ENCODE assay signal across 10 mouse cellular contexts in genomic region chr4:59187289-59187688, GRCm38 (mm10). TPM values are rescaled to one million over a fixed set of nuclear protein-coding genes. Genes with fewer than 3 reads are reported as not detected.
DNase-seq lines count a peak whose midpoint lies in the region; ATAC-seq lines count a peak whose summit lies in the region.
"Had no signal": no experiment of that assay in that cellular context is flagged by ENCODE, and none has a peak within 500 bp of the region (broad histone marks: within the 10 kb centered on the region; RNA-seq: fewer than 3 reads in every experiment).

No protein-coding gene starts in this region.

- ATAC-seq in forebrain, embryonic 11.5 days (replicated peaks; ENCODE audit: low FRiP score): no peak
- ATAC-seq in forebrain, embryonic 16.5 days: no peak
- ATAC-seq in midbrain, embryonic 11.5 days (ENCODE audit: low FRiP score): no peak
- ATAC-seq in midbrain, embryonic 16.5 days: no peak

- no peaks in the 10 kb centered on the region for H3K36me3 ChIP-seq in forebrain, embryonic 11.5 days (ENCODE audit: control insufficient read depth, insufficient read depth, low read length)
- H3K36me3 ChIP-seq in forebrain, embryonic 16.5 days (ENCODE audit: control insufficient read depth, insufficient read depth): no peaks in the 10 kb centered on the region
- H3K36me3 ChIP-seq in midbrain, embryonic 11.5 days (ENCODE audit: control insufficient read depth, insufficient read depth, low read length): no peaks in the 10 kb centered on the region
- no peaks in the 10 kb centered on the region for H3K36me3 ChIP-seq in midbrain, embryonic 16.5 days (ENCODE audit: control insufficient read depth, insufficient read depth, low read length)

- no peaks in the 10 kb centered on the region for H3K27me3 ChIP-seq in forebrain, embryonic 11.5 days (ENCODE audit: control insufficient read depth, insufficient read depth, low read length)
- H3K27me3 ChIP-seq in forebrain, embryonic 16.5 days (replicated peaks; ENCODE audit: control insufficient read depth, insufficient read depth, low read length): no peaks in the 10 kb centered on the region
- H3K27me3 ChIP-seq in midbrain, embryonic 11.5 days (ENCODE audit: control insufficient read depth, insufficient read depth, low read length): no peaks in the 10 kb centered on the region
- H3K27me3 ChIP-seq in midbrain, embryonic 16.5 days (ENCODE audit: control insufficient read depth, insufficient read depth, low read depth, low read length): no peaks in the 10 kb centered on the region

- H3K27ac ChIP-seq in forebrain, embryonic 11.5 days (ENCODE audit: low read depth, low read length): no peak overlapping the region
- no peak overlapping the region for H3K27ac ChIP-seq in forebrain, embryonic 16.5 days (ENCODE audit: low read length)
- no peak overlapping the region for H3K27ac ChIP-seq in midbrain, embryonic 11.5 days (ENCODE audit: low read depth, low read length)
- H3K27ac ChIP-seq in midbrain, embryonic 16.5 days (ENCODE audit: low read length): no peak overlapping the region
- H3K27ac ChIP-seq: macrophage had no signal

- H3K4me3 ChIP-seq in forebrain, embryonic 11.5 days (ENCODE audit: low read depth, low read length): no peak overlapping the region
- no peak overlapping the region for H3K4me3 ChIP-seq in forebrain, embryonic 16.5 days (replicated peaks; ENCODE audit: low read length)
- H3K4me3 ChIP-seq in midbrain, embryonic 11.5 days (ENCODE audit: low read depth, low read length): no peak overlapping the region
- no peak overlapping the region for H3K4me3 ChIP-seq in midbrain, embryonic 16.5 days (ENCODE audit: low read depth, low read length)

- no peak overlapping the region for H3K9ac ChIP-seq in forebrain, embryonic 11.5 days (ENCODE audit: low read length)
- H3K9ac ChIP-seq in forebrain, embryonic 16.5 days (replicated peaks; ENCODE audit: low read depth, low read length): no peak overlapping the region
- H3K9ac ChIP-seq in midbrain, embryonic 11.5 days (ENCODE audit: low read length): no peak overlapping the region
- no peak overlapping the region for H3K9ac ChIP-seq in midbrain, embryonic 16.5 days (ENCODE audit: low read depth, low read length)

- H3K4me1 ChIP-seq in forebrain, embryonic 11.5 days (replicated peaks; ENCODE audit: control insufficient read depth, insufficient read depth, low read length): no peaks in the 10 kb centered on the region
- H3K4me1 ChIP-seq in forebrain, embryonic 16.5 days (replicated peaks; ENCODE audit: control insufficient read depth, insufficient read depth, low read length): peaks cover 13% of the 10 kb centered on the region
- no peaks in the 10 kb centered on the region; the same call in 1 of the 2 replicates for H3K4me1 ChIP-seq in midbrain, embryonic 11.5 days (ENCODE audit: control insufficient read depth, insufficient read depth, low read length)
- H3K4me1 ChIP-seq in midbrain, embryonic 16.5 days (ENCODE audit: control insufficient read depth, insufficient read depth, low read length): peaks cover 8% of the 10 kb centered on the region

- H3K4me2 ChIP-seq in forebrain, embryonic 11.5 days (ENCODE audit: low read depth, low read length, severe bottlenecking): no peak overlapping the region
- no peak overlapping the region for H3K4me2 ChIP-seq in forebrain, embryonic 16.5 days (ENCODE audit: low read length)
- no peak overlapping the region for H3K4me2 ChIP-seq in midbrain, embryonic 11.5 days
- H3K4me2 ChIP-seq in midbrain, embryonic 16.5 days (ENCODE audit: low read length): no peak overlapping the region

- 24% methylated on average over 3 of the region's 3 CpGs for WGBS in forebrain, embryonic 11.5 days
- 21% methylated on average over 3 of the region's 3 CpGs for WGBS in forebrain, embryonic 16.5 days
- WGBS in midbrain, embryonic 11.5 days: 31% methylated on average over 3 of the region's 3 CpGs
- WGBS in midbrain, embryonic 16.5 days: 20% methylated on average over 3 of the region's 3 CpGs

- H3K9me3 ChIP-seq in forebrain, embryonic 11.5 days (ENCODE audit: control insufficient read depth, low read length): no peaks in the 10 kb centered on the region
- H3K9me3 ChIP-seq in forebrain, embryonic 16.5 days (ENCODE audit: control insufficient read depth, low read length): no peaks in the 10 kb centered on the region
- no peaks in the 10 kb centered on the region for H3K9me3 ChIP-seq in midbrain, embryonic 11.5 days (ENCODE audit: control insufficient read depth, low read length)
- no peaks in the 10 kb centered on the region for H3K9me3 ChIP-seq in midbrain, embryonic 16.5 days (replicated peaks; ENCODE audit: control insufficient read depth, low read length, poor library complexity, severe bottlenecking)

- DNase-seq in forebrain, embryonic 11.5 days (ENCODE audit: low spot score): peak; percentile 67
- DNase-seq in midbrain, embryonic 11.5 days (ENCODE audit: low spot score, missing footprints): peak; percentile 93
- DNase-seq in embryo, embryonic 10 days (ENCODE audit: low spot score): peak; percentile 61
- peak; percentile 47 to 61 for DNase-seq in kidney, postnatal 4 days
- DNase-seq in naive thymus-derived CD4-positive, alpha-beta T cell, adult 2 months (ENCODE audit: low read depth): peak; percentile 80
- no peak for DNase-seq in yolk sac, embryonic 10.5 days (ENCODE audit: low spot score)

RNA-seq across cellular contexts. Expression of gene Ugcg, which starts 1.8 kb away (rescaled TPM):
- polyA plus RNA-seq in forebrain, embryonic 11.5 days (2014; fragmentation: Nextera tagmentation; extraction: Ambion mirVana): 12.8 and 13.0 TPM in 2 replicates
- 17.9 and 18.3 TPM in 2 replicates for polyA plus RNA-seq in forebrain, embryonic 16.5 days (2015; fragmentation: Nextera tagmentation; extraction: Ambion mirVana)
- polyA plus RNA-seq in midbrain, embryonic 11.5 days (2014; fragmentation: Nextera tagmentation; extraction: Ambion mirVana): 12.8 and 12.9 TPM in 2 replicates
- polyA plus RNA-seq in midbrain, embryonic 16.5 days (2015; fragmentation: Nextera tagmentation; extraction: Ambion mirVana): 18.1 and 22.2 TPM in 2 replicates

RNA-seq across cellular contexts. Expression of gene AI481877, which starts 48.5 kb away (rescaled TPM):
- polyA plus RNA-seq in forebrain, embryonic 11.5 days (2014; fragmentation: Nextera tagmentation; extraction: Ambion mirVana): not detected in 2 replicates
- not detected in 2 replicates for polyA plus RNA-seq in forebrain, embryonic 16.5 days (2015; fragmentation: Nextera tagmentation; extraction: Ambion mirVana)
- not detected in 2 replicates for polyA plus RNA-seq in midbrain, embryonic 11.5 days (2014; fragmentation: Nextera tagmentation; extraction: Ambion mirVana)
- 0.04 TPM in 1 of 2 replicates, not detected in the other for polyA plus RNA-seq in midbrain, embryonic 16.5 days (2015; fragmentation: Nextera tagmentation; extraction: Ambion mirVana)
- polyA plus RNA-seq: macrophage; stomach, embryonic 14.5 days had no signal
